In genomic region chr13:113034950-113035421, GRCm38 (mm10) we compare ENCODE assay signal across 8 mouse cellular contexts. TPM values are rescaled to one million over a fixed set of nuclear protein-coding genes. Genes with fewer than 3 reads are reported as not detected.
DNase-seq lines count a peak whose midpoint lies in the region; ATAC-seq and TF ChIP-seq lines count a peak whose summit lies in the region.

Gene Cdc20b, plus strand, starts transcription at chr13:113035111.

- H3K36me3 ChIP-seq in MEL (ENCODE audit: control insufficient read depth in 1 of 2, insufficient read depth in 2 of 2, low read length in 2 of 2) = no peaks in the 10 kb centered on the region; a peak in 1 of 4 replicates
- H3K36me3 ChIP-seq in forebrain, embryonic 11.5 days (ENCODE audit: control insufficient read depth, insufficient read depth, low read length) = no peaks in the 10 kb centered on the region
- no peaks in the 10 kb centered on the region for H3K36me3 ChIP-seq in megakaryocyte, embryonic 14.5 days (replicated peaks; ENCODE audit: low read length)

- 0 out of 2 replicates have a peak, but pooled peaks have one; percentile 23 for ATAC-seq in forebrain, embryonic 11.5 days (replicated peaks; ENCODE audit: low FRiP score)

- H3K4me2 ChIP-seq in forebrain, embryonic 11.5 days (ENCODE audit: low read depth, low read length, severe bottlenecking) = peak within 1 kb of the TSS; percentile 90

- TF ChIP-seq RAD21 in MEL (IDR thresholded peaks at IDR 0.05; ENCODE audit: low read depth, low read length) = no peak

- no peaks in the 10 kb centered on the region for H3K79me2 ChIP-seq in MEL (ENCODE audit: control insufficient read depth, insufficient read depth, low read length, poor library complexity)

- peak; percentile 30 to 54; a peak in 2 of 4 replicates for TF ChIP-seq POLR2A in MEL (IDR thresholded peaks at IDR 0.05; ENCODE audit: control insufficient read depth in 1 of 2, insufficient read depth in 1 of 2, low read depth in 1 of 2, low read length in 2 of 2, poor library complexity in 1 of 2)

- peak within 1 kb of the TSS; percentile 68 to 81 for H3K4me3 ChIP-seq in MEL (ENCODE audit: control insufficient read depth in 1 of 2, insufficient read depth in 1 of 2, low read depth in 2 of 2, low read length in 2 of 2)
- H3K4me3 ChIP-seq in forebrain, embryonic 11.5 days (ENCODE audit: low read depth, low read length) = peak within 1 kb of the TSS; percentile 48
- H3K4me3 ChIP-seq in megakaryocyte, embryonic 14.5 days (replicated peaks) = peak within 1 kb of the TSS; percentile 91

- H3K9ac ChIP-seq in MEL (ENCODE audit: control insufficient read depth, low read depth, low read length, poor library complexity, severe bottlenecking) = peak within 1 kb of the TSS; percentile 68
- H3K9ac ChIP-seq in forebrain, embryonic 11.5 days (ENCODE audit: low read length) = peak within 1 kb of the TSS; percentile 41

- WGBS in forebrain, embryonic 11.5 days = under 1% methylated on average over 46 of the region's 46 CpGs

- intact Hi-C loops in heart, postnatal 36 days (cut with DNase I) = loop anchor here (2.0 to 5.0 kb wide), 2 partner anchors 46 to 108 kb away; partner anchors contain the start of genes Dhx29 and Mtrex
- intact Hi-C loops in left cerebral cortex, postnatal 25 days (cut with DNase I) = loop anchor here (2.0 to 5.0 kb wide), 4 partner anchors 46 to 363 kb away; partner anchors contain the start of genes Dhx29 and Mtrex

- H3K27ac ChIP-seq in MEL (ENCODE audit: control insufficient read depth, low read depth, low read length) = 0 out of 2 replicates have a peak within 1 kb of the TSS, but pooled peaks have one; percentile 9
- no peak within 1 kb of the TSS for H3K27ac ChIP-seq in forebrain, embryonic 11.5 days (ENCODE audit: low read depth, low read length)

- H3K9me3 ChIP-seq in MEL (replicated peaks; ENCODE audit: insufficient read depth, low read length) = no peaks in the 10 kb centered on the region
- H3K9me3 ChIP-seq in forebrain, embryonic 11.5 days (ENCODE audit: control insufficient read depth, low read length) = no peaks in the 10 kb centered on the region
- no peaks in the 10 kb centered on the region for H3K9me3 ChIP-seq in megakaryocyte, embryonic 14.5 days

- no peak for TF ChIP-seq EP300 in MEL (IDR thresholded peaks at IDR 0.05; ENCODE audit: low read depth in 1 of 2, low read length in 2 of 2)

- H3K4me1 ChIP-seq in MEL (ENCODE audit: control insufficient read depth in 1 of 2, insufficient read depth in 2 of 2, low read length in 2 of 2) = peaks cover 0 to 4% of the 10 kb centered on the region in 2 experiments; a peak in 1 of 4 replicates
- no peaks in the 10 kb centered on the region; the same call in 1 of the 2 replicates for H3K4me1 ChIP-seq in forebrain, embryonic 11.5 days (replicated peaks; ENCODE audit: control insufficient read depth, insufficient read depth, low read length)
- H3K4me1 ChIP-seq in megakaryocyte, embryonic 14.5 days = peaks cover 38% of the 10 kb centered on the region

- no peaks in the 10 kb centered on the region; a peak in 1 of 4 replicates for H3K27me3 ChIP-seq in MEL (ENCODE audit: control insufficient read depth in 1 of 2, insufficient read depth in 2 of 2, low read length in 2 of 2)
- H3K27me3 ChIP-seq in forebrain, embryonic 11.5 days (ENCODE audit: control insufficient read depth, insufficient read depth, low read length) = peaks cover 33% of the 10 kb centered on the region
- H3K27me3 ChIP-seq in megakaryocyte, embryonic 14.5 days (replicated peaks) = peaks cover 67% of the 10 kb centered on the region

- peak in 2 of 3 experiments; percentile 1 to 27; a peak in 1 of 6 replicates for TF ChIP-seq CTCF in MEL (IDR thresholded peaks at IDR 0.05 in 2 of 3, conservative IDR thresholded peaks at IDR 0.05 in 1 of 3; ENCODE audit: control insufficient read depth in 1 of 3, insufficient read depth in 1 of 3, low read depth in 2 of 3, low read length in 3 of 3, poor library complexity in 1 of 3, severe bottlenecking in 1 of 3)

- DNase-seq in MEL (ENCODE audit: low read depth, low spot score) = peak; percentile 91
- DNase-seq in c-Kit-negative CD71-positive TER-119-positive erythroid progenitor cells, embryonic 14.5 days (ENCODE audit: low read depth, low spot score) = peak; percentile 29
- peak; percentile 76 for DNase-seq in forebrain, embryonic 11.5 days (ENCODE audit: low spot score)
- DNase-seq in heart, postnatal 36 days = peak; percentile 32 to 58
- peak; percentile 24 to 39 for DNase-seq in left cerebral cortex, postnatal 25 days (ENCODE audit: low spot score in 2 of 2)
- peak; percentile 23 to 26 for DNase-seq in right cerebral cortex, adult 2 months (ENCODE audit: low spot score in 2 of 2)
- peak; percentile 44 for DNase-seq in urinary bladder, postnatal 25 days (ENCODE audit: low spot score)

TF ChIP-seq in MEL, 35 proteins besides CTCF, POLR2A, EP300 and RAD21:
- TF ChIP-seq MYB (IDR thresholded peaks at IDR 0.05; ENCODE audit: low read depth, low read length) (no peak), POLR2AphosphoS5 (IDR thresholded peaks at IDR 0.05; ENCODE audit: borderline replicate concordance, low read depth, low read length) (no peak), TBP (IDR thresholded peaks at IDR 0.05; ENCODE audit: low read depth, low read length) (no peak), MAZ (IDR thresholded peaks at IDR 0.05; ENCODE audit: low read depth, low read length) (no peak), USF1 (IDR thresholded peaks at IDR 0.05; ENCODE audit: low read depth, low read length) (no peak), MXI1 (IDR thresholded peaks at IDR 0.05; ENCODE audit: low read depth, low read length) (peak; percentile 32; the same call in 1 of the 2 replicates), NELFE (IDR thresholded peaks at IDR 0.05; ENCODE audit: low read depth, low read length) (no peak; the same call in 1 of the 2 replicates), MAFK (IDR thresholded peaks at IDR 0.05; ENCODE audit: borderline replicate concordance, low read depth, low read length) (no peak), CHD1 (IDR thresholded peaks at IDR 0.05; ENCODE audit: low read depth, low read length) (no peak), GATA1 (IDR thresholded peaks at IDR 0.05; ENCODE audit: low read depth, low read length) (no peak), UBTF (IDR thresholded peaks at IDR 0.05; ENCODE audit: borderline replicate concordance, insufficient read depth, low read depth, low read length) (0 out of 2 replicates have a peak, but pooled peaks have one; percentile 13), GABPA (IDR thresholded peaks at IDR 0.05; ENCODE audit: low read depth, low read length) (no peak), ZKSCAN1 (IDR thresholded peaks at IDR 0.05; ENCODE audit: low read depth, low read length) (no peak), SMC3 (IDR thresholded peaks at IDR 0.05; ENCODE audit: low read depth, low read length) (no peak), ZMIZ1 (IDR thresholded peaks at IDR 0.05; ENCODE audit: low read depth, low read length) (no peak), MEF2A (IDR thresholded peaks at IDR 0.05; ENCODE audit: extremely low read depth, insufficient replicate concordance, low read depth, low read length, poor library complexity, severe bottlenecking) (no peak), ZC3H11A (IDR thresholded peaks at IDR 0.05; ENCODE audit: low read depth, low read length) (no peak), USF2 (IDR thresholded peaks at IDR 0.05; ENCODE audit: borderline replicate concordance in 1 of 2, insufficient read depth in 1 of 2, low read depth in 1 of 2, low read length in 2 of 2) (no peak), RCOR1 (IDR thresholded peaks at IDR 0.05; ENCODE audit: low read depth, low read length) (no peak), E2F4 (IDR thresholded peaks at IDR 0.05; ENCODE audit: borderline replicate concordance, low read depth, low read length) (0 out of 2 replicates have a peak, but pooled peaks have one; percentile 67), CHD2 (IDR thresholded peaks at IDR 0.05; ENCODE audit: low read length) (no peak), ZNF384 (IDR thresholded peaks at IDR 0.05; ENCODE audit: low read depth, low read length) (no peak), BHLHE40 (IDR thresholded peaks at IDR 0.05; ENCODE audit: borderline replicate concordance, low read depth, low read length) (no peak), MAX (IDR thresholded peaks at IDR 0.05; ENCODE audit: low read length) (0 out of 2 replicates have a peak, but pooled peaks have one; percentile 10), TAL1 (IDR thresholded peaks at IDR 0.05; ENCODE audit: low read length) (no peak), ELF1 (IDR thresholded peaks at IDR 0.05; ENCODE audit: low read depth, low read length) (no peak), TCF12 (IDR thresholded peaks at IDR 0.05; ENCODE audit: low read depth, low read length) (no peak), HCFC1 (IDR thresholded peaks at IDR 0.05; ENCODE audit: low read depth, low read length) (no peak), MYC (IDR thresholded peaks at IDR 0.05; ENCODE audit: low read depth, low read length) (no peak), JUND (IDR thresholded peaks at IDR 0.05; ENCODE audit: low read depth, low read length) (no peak), SIN3A (IDR thresholded peaks at IDR 0.05; ENCODE audit: low read length) (peak; percentile 43), NRF1 (IDR thresholded peaks at IDR 0.05; ENCODE audit: insufficient read depth, low read depth, low read length, poor library complexity, severe bottlenecking) (peak; percentile 41; the same call in 1 of the 2 replicates), POLR2AphosphoS2 (IDR thresholded peaks at IDR 0.05; ENCODE audit: low read length) (no peak), ETS1 (IDR thresholded peaks at IDR 0.05; ENCODE audit: low read depth, low read length) (no peak), KAT2A (conservative IDR thresholded peaks at IDR 0.05; ENCODE audit: low read depth, low read length) (no peak)

RNA-seq across cellular contexts. Expression of gene Cdc20b, which starts in this region (rescaled TPM):
- not detected in 2 replicates for total RNA-seq in MEL (2012; rRNA removed)
- not detected for polyA plus RNA-seq in MEL (2012; ENCODE audit: insufficient read depth in 1 of 2, insufficient read length in 2 of 2, low read depth in 1 of 2, low replicate concordance in 2 of 2, missing spikeins in 1 of 2)
- 0.57 and 0.73 TPM in 2 replicates for polyA plus RNA-seq in forebrain, embryonic 11.5 days (2014; fragmentation: Nextera tagmentation; extraction: Ambion mirVana)
- not detected for total RNA-seq in heart, postnatal 36 days (2021)
- total RNA-seq in left cerebral cortex, postnatal 25 days (2021) = not detected
- polyA plus RNA-seq in megakaryocyte, embryonic 14.5 days (2012; ENCODE audit: insufficient read depth, low replicate concordance) = not detected in 2 replicates

Comparison
In these comparisons a context has a peak if more than half of its experiments do, and no peak if none do; other contexts are left out.
1. Peak in DNase-seq, H3K4me3 ChIP-seq, H3K27ac ChIP-seq and H3K9ac ChIP-seq in MEL; RNA of the gene not detected or under 1 TPM.
2. Peak in DNase-seq, ATAC-seq, H3K4me3 ChIP-seq, H3K9ac ChIP-seq and H3K4me2 ChIP-seq in forebrain, embryonic 11.5 days; RNA of the gene not detected or under 1 TPM.
3. Peak in DNase-seq in heart, postnatal 36 days; RNA of the gene not detected or under 1 TPM.
4. Peak in DNase-seq in left cerebral cortex, postnatal 25 days; RNA of the gene not detected or under 1 TPM.
5. DNase-seq: peak in every context shown above with its lines; median percentile 91 in MEL; 76 in forebrain, embryonic 11.5 days; 45 in heart, postnatal 36 days; 44 in urinary bladder, postnatal 25 days; 32 in left cerebral cortex, postnatal 25 days; 29 in c-Kit-negative CD71-positive TER-119-positive erythroid progenitor cells, embryonic 14.5 days; 24 in right cerebral cortex, adult 2 months.